Mouse (Mus musculus) thymus, postnatal 14 days (tissue): ENCODE data around the gene Bmp2.

Experiments used
- DNase-seq: peaks from one replicate; pipeline ENCODE4 v3.0.0; 2021

The Bmp2 gene

GRCm38 (mm10) chr2:133552031-133552841 is at the start of gene Bmp2:
Gene Bmp2, plus strand, starts transcription at chr2:133552159.
- peak; percentile 3 for DNase-seq

GRCm38 (mm10) chr2:133505678-133506077 is 46.3 kb upstream of the Bmp2 start:
- DNase-seq, result no peak

GRCm38 (mm10) chr2:133507045-133507444 is 44.9 kb upstream of the Bmp2 start:
- no peak for DNase-seq

- DNase-seq, result no peak
Measured at GRCm38 (mm10) chr2:133509141-133509540, 42.8 kb upstream of the Bmp2 start.

GRCm38 (mm10) chr2:133511011-133511779 is 40.8 kb upstream of the Bmp2 start:
- DNase-seq, result no peak

- no peak for DNase-seq
Measured at GRCm38 (mm10) chr2:133516331-133517046, 35.5 kb upstream of the Bmp2 start.

- DNase-seq, result no peak
Measured at GRCm38 (mm10) chr2:133517867-133518266, 34.1 kb upstream of the Bmp2 start.

GRCm38 (mm10) chr2:133521193-133521592 is 30.8 kb upstream of the Bmp2 start:
- no peak for DNase-seq

- no peak for DNase-seq
Measured at GRCm38 (mm10) chr2:133522121-133522520, 29.8 kb upstream of the Bmp2 start.

GRCm38 (mm10) chr2:133525621-133526181 is 26.3 kb upstream of the Bmp2 start:
- DNase-seq, result no peak

GRCm38 (mm10) chr2:133529396-133529795 is 22.6 kb upstream of the Bmp2 start:
- no peak for DNase-seq

- DNase-seq, result no peak
Measured at GRCm38 (mm10) chr2:133533073-133533472, 18.9 kb upstream of the Bmp2 start.

- no peak for DNase-seq
Measured at GRCm38 (mm10) chr2:133535481-133535880, 16.5 kb upstream of the Bmp2 start.

GRCm38 (mm10) chr2:133536812-133537211 is 15.1 kb upstream of the Bmp2 start:
- no peak for DNase-seq

- no peak for DNase-seq
Measured at GRCm38 (mm10) chr2:133540702-133541101, 11.3 kb upstream of the Bmp2 start.

- peak; percentile 4 for DNase-seq
Measured at GRCm38 (mm10) chr2:133550238-133550682, 1.7 kb upstream of the Bmp2 start.

- no peak for DNase-seq
Measured at GRCm38 (mm10) chr2:133552842-133553465, 995 bp downstream of the Bmp2 start.

- no peak for DNase-seq
Measured at GRCm38 (mm10) chr2:133553911-133554285, 1.9 kb downstream of the Bmp2 start.

GRCm38 (mm10) chr2:133554286-133555021 is 2.5 kb downstream of the Bmp2 start:
- no peak for DNase-seq

GRCm38 (mm10) chr2:133564248-133564886 is 12.4 kb downstream of the Bmp2 start:
- DNase-seq, result no peak

GRCm38 (mm10) chr2:133565424-133565823 is 13.5 kb downstream of the Bmp2 start:
- DNase-seq, result no peak
